In genomic region chr17:67837351-67838090, GRCm38 (mm10) we compare ENCODE assay signal across 8 mouse cellular contexts.
DNase-seq lines count a peak whose midpoint lies in the region; ATAC-seq and TF ChIP-seq lines count a peak whose summit lies in the region.

No protein-coding gene starts in this region.

- H3K27me3 ChIP-seq in liver, embryonic 12.5 days (replicated peaks), result no peaks in the 10 kb centered on the region
- H3K27me3 ChIP-seq in embryonic facial prominence, embryonic 11.5 days (ENCODE audit: control insufficient read depth, insufficient read depth, low read length), result no peaks in the 10 kb centered on the region
- no peaks in the 10 kb centered on the region for H3K27me3 ChIP-seq in limb, embryonic 10.5 days (ENCODE audit: low read depth, poor library complexity, severe bottlenecking)
- H3K27me3 ChIP-seq in midbrain, embryonic 15.5 days (replicated peaks), result no peaks in the 10 kb centered on the region
- H3K27me3 ChIP-seq in testis, adult 2 months (ENCODE audit: control insufficient read depth, insufficient read depth, low read length), result no peaks in the 10 kb centered on the region

- H3K4me1 ChIP-seq in liver, embryonic 12.5 days, result no peaks in the 10 kb centered on the region
- no peaks in the 10 kb centered on the region for H3K4me1 ChIP-seq in embryonic facial prominence, embryonic 11.5 days (ENCODE audit: control insufficient read depth, insufficient read depth, low read length)
- no peaks in the 10 kb centered on the region for H3K4me1 ChIP-seq in limb, embryonic 10.5 days
- no peaks in the 10 kb centered on the region for H3K4me1 ChIP-seq in midbrain, embryonic 15.5 days
- peaks cover 3% of the 10 kb centered on the region; the same call in 1 of the 2 replicates for H3K4me1 ChIP-seq in testis, adult 2 months (ENCODE audit: control insufficient read depth, insufficient read depth, low read length)

- H3K36me3 ChIP-seq in liver, embryonic 12.5 days, result no peaks in the 10 kb centered on the region
- no peaks in the 10 kb centered on the region; the same call in 1 of the 2 replicates for H3K36me3 ChIP-seq in embryonic facial prominence, embryonic 11.5 days (replicated peaks; ENCODE audit: control insufficient read depth, insufficient read depth, low read depth, low read length)
- H3K36me3 ChIP-seq in limb, embryonic 10.5 days, result peaks cover 8% of the 10 kb centered on the region
- H3K36me3 ChIP-seq in midbrain, embryonic 15.5 days (replicated peaks), result no peaks in the 10 kb centered on the region
- H3K36me3 ChIP-seq in testis, adult 2 months (ENCODE audit: control insufficient read depth, insufficient read depth, low read length), result no peaks in the 10 kb centered on the region

- no peak overlapping the region for H3K4me3 ChIP-seq in liver, embryonic 12.5 days
- H3K4me3 ChIP-seq in embryonic facial prominence, embryonic 11.5 days (ENCODE audit: low read depth, low read length), result no peak overlapping the region
- H3K4me3 ChIP-seq in limb, embryonic 10.5 days, result no peak overlapping the region
- no peak overlapping the region for H3K4me3 ChIP-seq in midbrain, embryonic 15.5 days
- H3K4me3 ChIP-seq in testis, adult 2 months (ENCODE audit: control insufficient read depth, low read depth, low read length), result peak overlapping the region; percentile 61

- H3K4me2 ChIP-seq in liver, embryonic 12.5 days, result no peak overlapping the region
- H3K4me2 ChIP-seq in embryonic facial prominence, embryonic 11.5 days (ENCODE audit: low read depth, low read length), result no peak overlapping the region
- H3K4me2 ChIP-seq in midbrain, embryonic 15.5 days, result no peak overlapping the region

- TF ChIP-seq CTCF in testis, adult 2 months (IDR thresholded peaks at IDR 0.05; ENCODE audit: control insufficient read depth, insufficient read depth, insufficient replicate concordance, low read depth, low read length), result peak; percentile 23; the same call in 1 of the 2 replicates

- 0 out of 2 replicates have a peak, but pooled peaks cover 14% of the 10 kb centered on the region for H3K9me3 ChIP-seq in liver, embryonic 12.5 days (replicated peaks)
- no peaks in the 10 kb centered on the region for H3K9me3 ChIP-seq in embryonic facial prominence, embryonic 11.5 days (replicated peaks; ENCODE audit: control insufficient read depth, low read length)
- H3K9me3 ChIP-seq in limb, embryonic 10.5 days (replicated peaks), result peaks cover 3% of the 10 kb centered on the region; the same call in 1 of the 2 replicates
- no peaks in the 10 kb centered on the region for H3K9me3 ChIP-seq in midbrain, embryonic 15.5 days

- no peak for ATAC-seq in liver, embryonic 12.5 days
- ATAC-seq in embryonic facial prominence, embryonic 11.5 days (replicated peaks; ENCODE audit: insufficient number of reproducible peaks, low FRiP score, low TSS enrichment, low read depth), result 0 out of 2 replicates have a peak, but pooled peaks have one; percentile 23
- peak; percentile 82 for ATAC-seq in midbrain, embryonic 15.5 days (replicated peaks)

- H3K27ac ChIP-seq in liver, embryonic 12.5 days, result no peak overlapping the region
- H3K27ac ChIP-seq in embryonic facial prominence, embryonic 11.5 days (replicated peaks; ENCODE audit: low read depth, low read length), result no peak overlapping the region
- H3K27ac ChIP-seq in limb, embryonic 10.5 days, result no peak overlapping the region
- H3K27ac ChIP-seq in midbrain, embryonic 15.5 days, result no peak overlapping the region
- H3K27ac ChIP-seq in testis, adult 2 months (ENCODE audit: control insufficient read depth, insufficient read depth, low read depth, low read length), result peak overlapping the region; percentile 54

- peak; percentile 48 for DNase-seq in liver
- peak; percentile 86 for DNase-seq in embryonic facial prominence, embryonic 11.5 days (ENCODE audit: low spot score)
- peak; percentile 13 to 39 for DNase-seq in heart, adult 9 months (ENCODE audit: low spot score in 2 of 2)
- peak; percentile 82 for DNase-seq in kidney, adult 9 months
- DNase-seq in limb, embryonic 10.5 days (ENCODE audit: low spot score), result peak; percentile 78

- 51% methylated on average over 17 of the region's 17 CpGs for WGBS in liver, embryonic 12.5 days (ENCODE audit: insufficient replicate concordance)
- WGBS in embryonic facial prominence, embryonic 11.5 days, result 61% methylated on average over 17 of the region's 17 CpGs
- 70% methylated on average over 17 of the region's 17 CpGs for WGBS in limb, embryonic 10.5 days
- WGBS in midbrain, embryonic 15.5 days, result 56% methylated on average over 17 of the region's 17 CpGs

- H3K9ac ChIP-seq in liver, embryonic 12.5 days, result no peak overlapping the region
- H3K9ac ChIP-seq in embryonic facial prominence, embryonic 11.5 days (replicated peaks; ENCODE audit: low read length), result no peak overlapping the region
- H3K9ac ChIP-seq in midbrain, embryonic 15.5 days, result no peak overlapping the region

- TF ChIP-seq POLR2A in testis, adult 2 months (IDR thresholded peaks at IDR 0.05; ENCODE audit: control insufficient read depth, low read depth, low read length), result peak; percentile 54; the same call in 1 of the 2 replicates

Comparison
In these comparisons a context has a peak if more than half of its experiments do, and no peak if none do; other contexts are left out.
1. DNase-seq: peak in every context shown above with its lines; median percentile 86 in embryonic facial prominence, embryonic 11.5 days; 82 in kidney, adult 9 months; 78 in limb, embryonic 10.5 days; 48 in liver; 26 in heart, adult 9 months.